Mouse (Mus musculus): Measurements from ENCODE around the gene Rspo1. TPM values are rescaled to one million over a fixed set of nuclear protein-coding genes. Genes with fewer than 3 reads are reported as not detected.

The Rspo1 gene
- total RNA-seq, 2 experiments from 2014 or later: 6.7 to 9.7 TPM

GRCm38 (mm10) chr4:125020780-125021538 is 34.7 kb downstream of the Rspo1 start:
- DNase-seq (ENCODE audit: low spot score in 2 of 2): no peak

GRCm38 (mm10) chr4:125029891-125030614 is 43.8 kb downstream of the Rspo1 start:
- DNase-seq (ENCODE audit: low spot score in 2 of 2): peak; percentile 84 to 89

- DNase-seq (ENCODE audit: low spot score in 2 of 2): no peak
These were observed 48.1 kb downstream of the Rspo1 start for GRCm38 (mm10) chr4:125034341-125034740.

- no peak for DNase-seq (ENCODE audit: low spot score in 2 of 2)
These were observed 58.2 kb downstream of the Rspo1 start for GRCm38 (mm10) chr4:125044454-125044853.

- DNase-seq (ENCODE audit: low spot score in 2 of 2): no peak
These were observed 69.2 kb downstream of the Rspo1 start for GRCm38 (mm10) chr4:125055385-125055784.

- no peak for DNase-seq (ENCODE audit: low spot score in 2 of 2)
These were observed 70.2 kb downstream of the Rspo1 start for GRCm38 (mm10) chr4:125056476-125056875.

GRCm38 (mm10) chr4:125057273-125057672 is 71.0 kb downstream of the Rspo1 start:
- no peak for DNase-seq (ENCODE audit: low spot score in 2 of 2)

- no peak for DNase-seq (ENCODE audit: low spot score in 2 of 2)
These were observed 71.8 kb downstream of the Rspo1 start for GRCm38 (mm10) chr4:125058033-125058432.

Other genes with a start within 250 kb of the Rspo1 start
- 10 to 100 TPM; 25.2 to 32.0 TPM for gene Inpp5b, start 244.6 kb upstream of the Rspo1 start, total RNA-seq (2021)
- 10 to 100 TPM; 25.0 to 27.8 TPM for gene Mtf1, start 184.3 kb upstream of the Rspo1 start, total RNA-seq (2021)
- gene Yrdc, start 135.8 kb upstream of the Rspo1 start, total RNA-seq (2021): 10 to 100 TPM; 42.2 to 42.3 TPM
- gene 1110065P20Rik, start 135.2 kb upstream of the Rspo1 start, total RNA-seq (2021): 10 to 100 TPM; 50.8 to 60.1 TPM
- gene Maneal, start 124.3 kb upstream of the Rspo1 start, total RNA-seq (2021): 1 to 10 TPM; 7.3 to 7.6 TPM
- 10 to 100 TPM; 10.2 to 11.2 TPM for gene Epha10, start 105.5 kb upstream of the Rspo1 start, total RNA-seq (2021)
- 10 to 100 TPM; 17.8 to 23.3 TPM for gene 9930104L06Rik, start 49.4 kb upstream of the Rspo1 start, total RNA-seq (2021)
- gene Cdca8, start 47.1 kb upstream of the Rspo1 start, total RNA-seq (2021): 10 to 100 TPM; 25.6 to 31.5 TPM
- gene Gnl2, start 30.2 kb downstream of the Rspo1 start, total RNA-seq (2021): 10 to 100 TPM; 79.6 to 81.6 TPM
- gene Dnali1, start 79.3 kb downstream of the Rspo1 start, total RNA-seq (2021): not detected
- gene Snip1, start 80.2 kb downstream of the Rspo1 start, total RNA-seq (2021): 10 to 100 TPM; 21.2 to 22.2 TPM
- gene Meaf6, start 98.7 kb downstream of the Rspo1 start, total RNA-seq (2021): 10 to 100 TPM; 43.1 to 45.4 TPM
- gene Zc3h12a, start 141.4 kb downstream of the Rspo1 start, total RNA-seq (2021): 1 to 10 TPM; 7.1 to 8.8 TPM

Data from adrenal gland, postnatal 4 days (tissue).